Mouse (Mus musculus): ENCODE measurements at regions not wholly inside any gene's neighbourhood (a gene's known extent, or its start where the extent isn't known, plus 50 kb on each side); places are given as distances from the start of the nearest gene placed in this dataset.

DNA sequence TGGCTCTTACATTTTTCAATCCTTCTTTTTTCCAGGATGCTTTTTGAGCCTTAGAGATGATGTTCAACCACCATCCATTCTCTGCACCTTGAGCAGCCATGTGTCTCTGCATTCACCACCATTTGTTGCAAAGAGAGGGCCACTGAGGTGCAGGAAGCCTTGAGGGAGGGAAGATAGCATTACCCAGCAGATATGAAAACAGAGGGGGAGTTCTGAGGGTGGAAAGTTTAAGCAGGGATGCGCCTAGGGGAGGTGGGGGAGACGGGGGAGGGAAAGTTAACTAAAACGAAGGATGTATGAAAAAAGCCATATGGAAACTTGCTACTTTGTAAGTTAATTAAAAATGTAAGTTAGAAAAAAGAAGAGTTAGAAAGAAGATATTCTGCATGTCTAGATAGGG is 142.1 kb downstream of the Sec61b start:
- no peak overlapping the region for H3K4me2 ChIP-seq (ENCODE audit: low read depth)
- H3K4me1 ChIP-seq (replicated peaks; ENCODE audit: control insufficient read depth in 2 of 2, insufficient read depth in 2 of 2, low read length in 1 of 2): no peaks in the 10 kb centered on the region
- ATAC-seq (ENCODE audit: insufficient read depth): no peak
- WGBS (ENCODE audit: insufficient replicate concordance): 73% methylated on average over 3 of the region's 3 CpGs
- H3K9me3 ChIP-seq (ENCODE audit: control insufficient read depth, low read length): no peaks in the 10 kb centered on the region
- no peaks in the 10 kb centered on the region for H3K27me3 ChIP-seq (ENCODE audit: control insufficient read depth, insufficient read depth, low read length)
- no peak for DNase-seq (ENCODE audit: low read depth in 3 of 3, low spot score in 3 of 3)
- no peak overlapping the region for H3K4me3 ChIP-seq (ENCODE audit: insufficient read depth in 1 of 2, low read depth in 2 of 2, low read length in 2 of 2)
- no peak for TF ChIP-seq CTCF (IDR thresholded peaks at IDR 0.05; ENCODE audit: low read depth)
- no peak for TF ChIP-seq EP300 (IDR thresholded peaks at IDR 0.05; ENCODE audit: low read depth)
- no peaks in the 10 kb centered on the region for H3K36me3 ChIP-seq (replicated peaks; ENCODE audit: control insufficient read depth, insufficient read depth, low read depth)
- no peak overlapping the region for H3K9ac ChIP-seq (replicated peaks)
- H3K27ac ChIP-seq: no peak overlapping the region

DNA sequence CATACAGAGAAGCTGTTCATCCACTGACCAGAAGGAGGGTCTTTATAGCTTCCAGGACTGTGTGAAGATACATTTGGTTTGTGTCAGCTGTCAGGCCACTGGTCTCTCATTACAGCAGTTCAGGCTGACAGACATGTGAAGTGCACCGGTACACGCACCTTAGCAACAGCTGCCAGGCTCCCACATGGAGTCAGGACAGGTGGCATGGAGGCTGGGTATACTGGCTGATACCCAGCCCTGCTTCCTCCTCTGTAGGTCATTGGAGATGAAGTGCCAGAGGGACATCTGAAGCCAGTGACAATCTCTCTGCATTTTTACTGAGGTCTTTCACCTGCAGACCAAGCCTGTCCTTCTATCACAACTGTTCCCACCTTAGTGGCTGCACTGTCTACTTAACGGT is 146.2 kb downstream of the Sec61b start:
- WGBS (ENCODE audit: insufficient replicate concordance): 83% methylated on average over 3 of the region's 3 CpGs
- Histone ChIP-seq H3K27ac (no peak overlapping the region), H3K4me3 (ENCODE audit: insufficient read depth in 1 of 2, low read depth in 2 of 2, low read length in 2 of 2) (no peak overlapping the region), H3K27me3 (ENCODE audit: control insufficient read depth, insufficient read depth, low read length) (no peaks in the 10 kb centered on the region), H3K9ac (replicated peaks) (no peak overlapping the region), H3K4me2 (ENCODE audit: low read depth) (no peak overlapping the region), H3K4me1 (replicated peaks; ENCODE audit: control insufficient read depth in 2 of 2, insufficient read depth in 2 of 2, low read length in 1 of 2) (no peaks in the 10 kb centered on the region), H3K36me3 (replicated peaks; ENCODE audit: control insufficient read depth, insufficient read depth, low read depth) (no peaks in the 10 kb centered on the region), H3K9me3 (ENCODE audit: control insufficient read depth, low read length) (no peaks in the 10 kb centered on the region)
- DNase-seq (ENCODE audit: low read depth in 3 of 3, low spot score in 3 of 3): no peak
- ATAC-seq (ENCODE audit: insufficient read depth): no peak
- TF ChIP-seq EP300 (IDR thresholded peaks at IDR 0.05; ENCODE audit: low read depth) (no peak), CTCF (IDR thresholded peaks at IDR 0.05; ENCODE audit: low read depth) (no peak)

GRCm38 (mm10) chr4:47622851-47623743 is 148.6 kb downstream of the Sec61b start:
- 68% methylated on average over 13 of the region's 13 CpGs for WGBS (ENCODE audit: insufficient replicate concordance)
- Histone ChIP-seq H3K4me2 (ENCODE audit: low read depth) (no peak overlapping the region), H3K4me3 (ENCODE audit: insufficient read depth in 1 of 2, low read depth in 2 of 2, low read length in 2 of 2) (no peak overlapping the region), H3K27ac (no peak overlapping the region), H3K27me3 (ENCODE audit: control insufficient read depth, insufficient read depth, low read length) (no peaks in the 10 kb centered on the region), H3K9me3 (ENCODE audit: control insufficient read depth, low read length) (no peaks in the 10 kb centered on the region), H3K9ac (replicated peaks) (no peak overlapping the region), H3K36me3 (replicated peaks; ENCODE audit: control insufficient read depth, insufficient read depth, low read depth) (no peaks in the 10 kb centered on the region), H3K4me1 (replicated peaks; ENCODE audit: control insufficient read depth in 2 of 2, insufficient read depth in 2 of 2, low read length in 1 of 2) (no peaks in the 10 kb centered on the region)
- no peak for TF ChIP-seq CTCF (IDR thresholded peaks at IDR 0.05; ENCODE audit: low read depth)
- no peak for TF ChIP-seq EP300 (IDR thresholded peaks at IDR 0.05; ENCODE audit: low read depth)
- no peak for DNase-seq (ENCODE audit: low read depth in 3 of 3, low spot score in 3 of 3)
- ATAC-seq (ENCODE audit: insufficient read depth): no peak

DNA sequence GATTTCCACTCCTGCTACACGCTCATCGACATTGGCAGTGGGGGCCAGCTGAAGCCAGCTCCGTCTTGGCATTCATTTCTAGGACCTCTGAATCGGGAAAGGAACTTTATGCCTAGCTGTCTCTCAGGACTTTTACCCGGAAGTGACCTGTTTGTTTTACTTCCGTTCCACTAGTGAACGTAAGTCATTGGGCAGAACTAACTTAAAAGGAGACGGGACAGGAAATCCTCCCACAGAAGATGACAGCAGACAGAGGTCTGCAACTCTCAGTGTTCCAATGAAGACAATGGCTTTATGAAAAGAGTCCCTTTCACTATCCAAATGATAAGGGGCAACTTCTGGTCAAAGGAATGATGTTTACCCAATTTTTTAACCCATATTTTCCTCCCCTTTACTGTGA is 155.5 kb downstream of the Sec61b start:
- no peak for ATAC-seq (ENCODE audit: insufficient read depth)

DNA sequence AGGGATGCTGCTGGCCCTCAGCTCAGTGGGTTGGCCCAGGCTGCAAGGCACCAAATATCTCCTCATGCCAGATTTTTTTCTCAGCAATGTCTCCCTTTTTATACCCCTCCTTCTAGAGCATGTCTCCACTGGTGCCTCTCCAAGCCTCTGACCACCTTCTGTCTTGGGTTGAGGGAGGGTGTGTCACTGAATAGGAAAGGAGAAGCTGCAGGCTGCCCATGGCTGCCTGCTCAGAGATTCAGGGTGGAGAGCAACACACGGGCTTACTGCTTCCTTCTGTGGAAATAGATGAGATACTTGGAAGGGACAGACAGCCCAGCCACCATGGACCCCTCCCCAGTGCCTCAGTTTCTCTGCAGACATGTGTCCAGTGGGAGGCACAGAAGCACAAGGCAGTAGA is 156.0 kb downstream of the Sec61b start:
- Histone ChIP-seq H3K4me2 (ENCODE audit: low read depth) (no peak overlapping the region), H3K27me3 (ENCODE audit: control insufficient read depth, insufficient read depth, low read length) (no peaks in the 10 kb centered on the region), H3K4me3 (ENCODE audit: insufficient read depth in 1 of 2, low read depth in 2 of 2, low read length in 2 of 2) (no peak overlapping the region), H3K9ac (replicated peaks) (no peak overlapping the region), H3K27ac (no peak overlapping the region), H3K4me1 (replicated peaks; ENCODE audit: control insufficient read depth in 2 of 2, insufficient read depth in 2 of 2, low read length in 1 of 2) (no peaks in the 10 kb centered on the region), H3K36me3 (replicated peaks; ENCODE audit: control insufficient read depth, insufficient read depth, low read depth) (no peaks in the 10 kb centered on the region), H3K9me3 (ENCODE audit: control insufficient read depth, low read length) (no peaks in the 10 kb centered on the region)
- no peak for TF ChIP-seq CTCF (IDR thresholded peaks at IDR 0.05; ENCODE audit: low read depth)
- TF ChIP-seq EP300 (IDR thresholded peaks at IDR 0.05; ENCODE audit: low read depth): no peak
- 33% methylated on average over 1 of the region's 1 CpGs for WGBS (ENCODE audit: insufficient replicate concordance)
- no peak for ATAC-seq (ENCODE audit: insufficient read depth)
- no peak for DNase-seq (ENCODE audit: low read depth in 3 of 3, low spot score in 3 of 3)

More for the DNA sequence above, 155.5 kb downstream of the Sec61b start:
- no peak for DNase-seq (ENCODE audit: low read depth in 3 of 3, low spot score in 3 of 3)
- 28% methylated on average over 8 of the region's 8 CpGs for WGBS (ENCODE audit: insufficient replicate concordance)
- Histone ChIP-seq H3K4me2 (ENCODE audit: low read depth) (no peak overlapping the region), H3K36me3 (replicated peaks; ENCODE audit: control insufficient read depth, insufficient read depth, low read depth) (no peaks in the 10 kb centered on the region), H3K27me3 (ENCODE audit: control insufficient read depth, insufficient read depth, low read length) (no peaks in the 10 kb centered on the region), H3K4me1 (replicated peaks; ENCODE audit: control insufficient read depth in 2 of 2, insufficient read depth in 2 of 2, low read length in 1 of 2) (no peaks in the 10 kb centered on the region), H3K4me3 (ENCODE audit: insufficient read depth in 1 of 2, low read depth in 2 of 2, low read length in 2 of 2) (no peak overlapping the region), H3K9ac (replicated peaks) (no peak overlapping the region), H3K9me3 (ENCODE audit: control insufficient read depth, low read length) (no peaks in the 10 kb centered on the region), H3K27ac (no peak overlapping the region)
- no peak for TF ChIP-seq EP300 (IDR thresholded peaks at IDR 0.05; ENCODE audit: low read depth)
- TF ChIP-seq CTCF (IDR thresholded peaks at IDR 0.05; ENCODE audit: low read depth): no peak
